Mouse (Mus musculus): ENCODE results near the gene Rhag. TPM values are rescaled to one million over a fixed set of nuclear protein-coding genes. Genes with fewer than 3 reads are reported as not detected.

The Rhag gene
- total RNA-seq, 2 experiments from 2014 or later = not detected

- intact Hi-C loops (cut with DNase I) = no loop called here
- no peak for TF ChIP-seq CTCF (IDR thresholded peaks at IDR 0.05)
These were observed 71.2 kb downstream of the Rhag start for GRCm38 (mm10) chr17:40882172-40882571.

DNA sequence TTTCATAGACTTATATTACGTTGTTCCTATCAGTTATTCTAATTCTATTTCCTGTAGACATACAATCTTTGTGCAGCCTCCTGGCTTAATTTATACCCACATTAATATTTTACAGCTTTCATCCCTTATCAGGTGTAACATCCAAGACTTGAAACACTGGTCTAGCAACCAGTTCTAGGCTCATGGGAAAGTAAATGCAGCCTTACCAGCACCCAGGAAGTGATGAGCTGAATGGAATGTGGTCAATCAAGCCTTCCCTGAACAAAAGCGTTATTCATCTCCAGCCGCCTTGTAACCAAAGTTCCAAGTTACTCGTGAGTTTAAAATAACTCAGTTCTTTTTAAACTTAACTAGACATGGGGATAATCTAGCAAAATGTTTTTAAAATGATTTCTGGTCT is 74.2 kb downstream of the Rhag start:
- no peak for DNase-seq
- no peak overlapping the region for H3K4me3 ChIP-seq
- intact Hi-C loops (cut with DNase I) = no loop called here
- H3K27ac ChIP-seq = no peak overlapping the region
- TF ChIP-seq CTCF (IDR thresholded peaks at IDR 0.05) = no peak

More at GRCm38 (mm10) chr17:40882172-40882571, 71.2 kb downstream of the Rhag start:
- Histone ChIP-seq H3K27ac (no peak overlapping the region), H3K4me3 (no peak overlapping the region)
- no peak for DNase-seq

DNA sequence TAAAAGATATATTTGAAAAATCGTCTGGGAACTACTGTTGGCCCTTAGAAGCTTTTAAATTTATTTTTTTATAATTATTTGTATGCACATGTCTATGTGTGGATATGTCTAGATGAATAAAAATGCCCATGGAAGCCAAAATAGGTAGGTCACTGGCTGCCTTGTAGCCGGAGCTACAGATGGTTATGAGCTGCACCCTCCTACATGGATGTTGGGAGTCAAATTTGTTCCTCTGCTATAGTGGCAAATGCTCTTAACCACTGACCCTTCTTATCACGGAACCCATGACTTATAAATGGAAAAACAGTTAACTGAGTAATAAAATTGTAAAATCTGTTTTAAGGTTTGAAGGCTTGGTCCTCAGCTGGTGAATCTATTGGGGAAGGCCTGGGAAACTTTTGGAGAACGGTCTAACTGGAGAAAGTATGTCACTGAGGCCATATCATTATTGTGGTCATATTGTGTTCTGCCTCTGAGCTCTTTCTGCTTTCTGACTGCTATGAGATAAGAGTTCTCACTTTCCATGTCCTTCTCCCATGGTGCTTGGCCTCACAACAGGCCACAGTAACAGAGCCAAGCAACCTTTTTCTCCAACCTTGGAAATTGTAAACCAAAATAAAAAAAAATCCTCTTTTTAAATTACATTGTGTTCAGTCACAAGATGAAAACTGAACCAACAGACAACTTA is 77.1 kb downstream of the Rhag start:
- no peak overlapping the region for H3K27ac ChIP-seq
- intact Hi-C loops (cut with DNase I) = no loop called here
- no peak for TF ChIP-seq CTCF (IDR thresholded peaks at IDR 0.05)

More for the DNA sequence above, 77.1 kb downstream of the Rhag start:
- DNase-seq = no peak
- no peak overlapping the region for H3K4me3 ChIP-seq

Other genes with a start within 250 kb of the Rhag start
- gene Esp6, start 249.6 kb upstream of the Rhag start, total RNA-seq (2021) = not detected
- gene Esp4, start 212.5 kb upstream of the Rhag start, total RNA-seq (2021) = not detected
- gene Esp3, start 179.1 kb upstream of the Rhag start, total RNA-seq (2021) = not detected
- gene Esp1, start 84.0 kb upstream of the Rhag start, total RNA-seq (2021) = not detected
- not detected for gene Crisp2, start 4.1 kb upstream of the Rhag start, total RNA-seq (2021)
- under 1 TPM; 0.17 to 0.20 TPM for gene 9130008F23Rik, start 69.4 kb downstream of the Rhag start, total RNA-seq (2021)
- gene Glyatl3, start 103.2 kb downstream of the Rhag start, total RNA-seq (2021) = not detected
- gene Mut, start 123.6 kb downstream of the Rhag start, total RNA-seq (2021) = 10 to 100 TPM; 76.2 to 97.0 TPM
- 1 to 10 TPM; 3.8 to 4.4 TPM for gene Cenpq, start 123.9 kb downstream of the Rhag start, total RNA-seq (2021)